Mouse (Mus musculus) liver, adult 2 months (tissue): Measurements from ENCODE around the gene Sec22a.

Source experiments
- CTCF ChIP-seq: fragments of 200-500 bp; IDR thresholded peaks from 2 replicates; pipeline ENCODE4 v1.5.1; 2011; ENCODE audit warnings: low read depth, low read length, control low read depth
- POLR2A ChIP-seq: fragments of 200-500 bp; IDR thresholded peaks from 2 replicates; pipeline ENCODE4 v1.6.1; 2011; ENCODE audit warnings: low read length, control low read depth; ENCODE audit not compliant: insufficient read depth; ENCODE audit errors: extremely low read depth

DNA sequence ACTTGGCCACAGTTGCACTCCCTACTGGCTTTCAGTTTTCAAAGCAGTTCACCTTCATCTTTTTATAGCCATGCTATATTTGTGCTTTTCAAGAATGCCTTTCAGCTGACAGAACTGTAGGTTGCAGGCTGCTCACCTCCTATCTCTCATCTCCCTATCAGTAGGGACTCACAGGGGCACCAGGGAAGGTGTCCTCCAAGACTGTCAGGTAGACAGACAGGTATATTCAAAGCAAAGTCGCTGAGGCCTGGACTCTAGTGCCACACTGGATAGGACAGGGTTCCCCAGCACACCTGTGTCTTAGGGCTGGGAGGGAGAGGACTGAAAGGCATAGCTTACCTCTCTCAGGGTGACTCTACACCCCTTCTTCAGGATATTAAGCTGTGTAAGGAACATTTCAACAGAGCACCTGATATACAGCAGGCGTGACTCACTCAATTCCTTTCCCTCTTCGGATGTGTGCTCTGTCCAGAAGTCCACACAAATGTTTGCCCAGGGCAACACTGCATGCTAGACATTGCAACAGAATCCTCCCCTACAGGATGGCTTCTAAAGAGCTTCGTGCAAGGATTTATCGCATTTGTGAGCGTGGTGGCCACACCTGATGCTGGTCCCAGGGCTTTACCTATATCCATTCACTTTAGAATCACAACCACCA lies 55.1 kb downstream of the Sec22a start:
- TF ChIP-seq CTCF (no peak), POLR2A (no peak)
